Mouse (Mus musculus): ENCODE results near the gene Psmd1. TPM values are rescaled to one million over a fixed set of nuclear protein-coding genes. Genes with fewer than 3 reads are reported as not detected.

Gene Psmd1
- polyA plus RNA-seq, 1 experiment from 2014 or later, result 86.2 TPM

DNA sequence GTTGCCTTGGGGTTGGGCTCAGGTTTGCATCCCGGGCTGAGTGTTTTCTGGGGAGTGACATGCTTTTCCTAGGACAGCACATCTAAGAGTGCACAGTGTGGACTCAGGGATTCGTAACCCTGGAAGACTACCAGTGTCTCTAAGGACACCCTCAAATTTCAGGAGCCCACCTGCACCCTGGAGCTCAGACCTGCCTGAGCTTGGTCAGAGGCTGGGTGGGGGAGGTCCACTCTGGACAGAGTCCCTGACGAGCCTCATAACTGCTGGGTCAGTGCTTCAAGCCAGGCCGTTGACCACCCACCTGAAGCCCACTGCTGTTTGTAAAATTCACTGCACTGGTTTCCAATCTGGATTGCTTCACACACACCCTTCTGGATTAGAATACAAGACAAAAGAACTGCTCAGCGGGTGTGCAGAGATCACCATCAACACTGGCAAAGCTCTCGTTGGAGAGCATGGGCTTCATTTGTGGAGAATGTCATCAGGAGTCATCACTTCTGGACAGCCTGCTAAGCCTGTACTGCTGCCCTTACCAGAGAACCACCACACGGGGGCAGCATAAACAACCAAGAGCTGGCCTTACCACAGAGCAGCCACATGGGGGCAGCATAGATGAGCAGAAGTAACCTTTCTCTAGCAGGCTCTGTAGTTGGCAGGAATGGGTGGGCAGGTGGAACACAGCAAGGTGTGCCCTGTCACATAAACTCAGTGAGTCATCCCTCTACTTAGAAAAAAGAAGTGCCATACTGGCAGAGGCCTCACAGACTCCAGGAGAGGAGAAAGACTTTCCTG, 114.5 kb downstream of the Psmd1 start:
- ATAC-seq (peak; percentile 85), DNase-seq (ENCODE audit: low spot score) (peak; percentile 93)
- WGBS, result 44% methylated on average over 7 of the region's 7 CpGs
- H3K9me3 ChIP-seq (ENCODE audit: low read length), result no peaks in the 10 kb centered on the region
- H3K36me3 ChIP-seq (ENCODE audit: insufficient read depth, low read length), result no peaks in the 10 kb centered on the region
- H3K4me1 ChIP-seq (ENCODE audit: insufficient read depth, low read depth, low read length), result no peaks in the 10 kb centered on the region
- H3K9ac ChIP-seq (replicated peaks; ENCODE audit: low read depth), result no peak overlapping the region
- no peak overlapping the region for H3K27ac ChIP-seq (ENCODE audit: low read length)
- TF ChIP-seq CTCF (IDR thresholded peaks at IDR 0.05) (peak; percentile 100), EP300 (IDR thresholded peaks at IDR 0.05) (no peak)
- no peak overlapping the region for H3K4me3 ChIP-seq (ENCODE audit: low read depth, low read length)
- H3K4me2 ChIP-seq (replicated peaks; ENCODE audit: low read depth, low read length), result no peak overlapping the region
- H3K27me3 ChIP-seq (replicated peaks; ENCODE audit: insufficient read depth, low read length), result no peaks in the 10 kb centered on the region

DNA sequence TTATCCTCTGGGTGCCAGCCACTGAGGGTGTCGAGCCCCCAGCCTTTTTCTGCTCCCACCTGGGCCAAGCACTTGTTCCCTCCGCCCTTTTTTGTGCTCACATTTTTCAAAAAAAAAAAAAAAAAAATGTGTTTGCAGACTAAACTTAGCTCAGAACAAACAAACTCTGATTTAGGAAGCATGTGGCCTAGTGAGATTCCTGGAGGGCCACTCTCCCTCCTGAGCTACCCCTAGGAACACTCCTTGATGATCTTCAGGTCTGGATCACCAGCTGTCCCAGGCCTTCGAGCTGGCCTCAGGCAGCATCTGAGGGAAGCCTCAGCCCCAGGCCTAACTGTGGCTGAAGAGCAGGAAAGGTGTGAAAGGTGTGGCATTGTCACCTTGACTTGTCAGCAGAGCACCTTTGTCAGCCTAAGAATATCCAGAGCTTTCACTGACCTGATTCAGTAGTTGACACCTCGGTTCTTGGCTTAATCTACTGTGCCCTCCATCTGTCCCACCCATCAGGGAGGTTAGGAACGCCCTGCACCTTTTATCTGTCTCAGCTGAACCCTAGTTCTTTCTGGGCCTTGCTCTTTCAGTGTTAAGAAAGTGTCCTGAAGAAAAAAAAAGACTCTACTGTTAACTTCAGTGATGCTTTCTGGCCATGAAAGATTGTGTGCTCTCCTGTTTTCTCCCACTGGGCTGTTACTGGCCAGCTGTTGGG, 118.0 kb downstream of the Psmd1 start:
- Histone ChIP-seq H3K9me3 (ENCODE audit: low read length) (no peaks in the 10 kb centered on the region), H3K27me3 (replicated peaks; ENCODE audit: insufficient read depth, low read length) (no peaks in the 10 kb centered on the region), H3K36me3 (ENCODE audit: insufficient read depth, low read length) (no peaks in the 10 kb centered on the region), H3K9ac (replicated peaks; ENCODE audit: low read depth) (no peak overlapping the region), H3K27ac (ENCODE audit: low read length) (no peak overlapping the region; the same call in 1 of the 2 replicates), H3K4me1 (ENCODE audit: insufficient read depth, low read depth, low read length) (no peaks in the 10 kb centered on the region), H3K4me2 (replicated peaks; ENCODE audit: low read depth, low read length) (no peak overlapping the region), H3K4me3 (ENCODE audit: low read depth, low read length) (no peak overlapping the region)
- WGBS, result 47% methylated on average over 5 of the region's 5 CpGs
- peak; percentile 62 for DNase-seq (ENCODE audit: low spot score)
- no peak for TF ChIP-seq EP300 (IDR thresholded peaks at IDR 0.05)
- no peak for TF ChIP-seq CTCF (IDR thresholded peaks at IDR 0.05)
- peak; percentile 53 for ATAC-seq

DNA sequence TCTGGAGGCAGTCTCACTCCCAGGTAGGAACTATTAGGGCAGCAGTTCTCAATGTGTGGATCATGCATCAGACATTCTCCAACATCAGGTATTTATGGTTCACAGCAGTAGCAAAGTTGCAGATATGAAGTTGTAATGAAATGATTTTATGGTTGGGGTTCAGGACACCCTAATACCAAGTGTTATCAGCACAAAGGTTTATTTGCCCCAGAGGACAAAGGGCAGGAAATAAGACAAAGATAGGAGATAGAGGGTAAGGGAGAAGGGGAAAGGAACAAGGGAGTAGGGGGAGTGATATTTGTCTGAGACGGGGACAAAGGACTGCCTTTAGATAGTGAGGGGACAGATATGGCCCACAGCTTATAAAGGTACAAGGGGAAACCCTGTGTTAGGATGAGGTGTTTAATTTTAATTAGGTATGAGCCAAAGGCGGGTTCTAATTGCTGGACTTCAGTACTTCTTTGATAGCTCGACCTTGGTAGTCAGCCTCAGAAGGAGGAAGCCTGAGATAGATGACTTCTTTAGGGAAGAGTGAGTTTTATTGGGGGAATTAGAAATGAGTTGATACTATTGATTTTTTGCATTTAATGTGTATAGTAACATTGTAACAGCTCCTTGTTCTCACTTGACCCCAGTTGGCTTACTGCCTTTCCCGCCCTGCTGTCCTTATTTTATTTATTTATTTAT, 119.5 kb downstream of the Psmd1 start:
- no peaks in the 10 kb centered on the region for H3K9me3 ChIP-seq (ENCODE audit: low read length)
- H3K9ac ChIP-seq (replicated peaks; ENCODE audit: low read depth), result no peak overlapping the region
- H3K36me3 ChIP-seq (ENCODE audit: insufficient read depth, low read length), result no peaks in the 10 kb centered on the region
- no peak overlapping the region for H3K4me3 ChIP-seq (ENCODE audit: low read depth, low read length)
- WGBS, result 82% methylated on average over 4 of the region's 4 CpGs
- TF ChIP-seq CTCF (IDR thresholded peaks at IDR 0.05), result no peak
- no peak for TF ChIP-seq EP300 (IDR thresholded peaks at IDR 0.05)
- no peaks in the 10 kb centered on the region for H3K27me3 ChIP-seq (replicated peaks; ENCODE audit: insufficient read depth, low read length)
- H3K27ac ChIP-seq (ENCODE audit: low read length), result no peak overlapping the region
- DNase-seq (ENCODE audit: low spot score) (no peak), ATAC-seq (no peak)
- no peaks in the 10 kb centered on the region for H3K4me1 ChIP-seq (ENCODE audit: insufficient read depth, low read depth, low read length)
- H3K4me2 ChIP-seq (replicated peaks; ENCODE audit: low read depth, low read length), result no peak overlapping the region

DNA sequence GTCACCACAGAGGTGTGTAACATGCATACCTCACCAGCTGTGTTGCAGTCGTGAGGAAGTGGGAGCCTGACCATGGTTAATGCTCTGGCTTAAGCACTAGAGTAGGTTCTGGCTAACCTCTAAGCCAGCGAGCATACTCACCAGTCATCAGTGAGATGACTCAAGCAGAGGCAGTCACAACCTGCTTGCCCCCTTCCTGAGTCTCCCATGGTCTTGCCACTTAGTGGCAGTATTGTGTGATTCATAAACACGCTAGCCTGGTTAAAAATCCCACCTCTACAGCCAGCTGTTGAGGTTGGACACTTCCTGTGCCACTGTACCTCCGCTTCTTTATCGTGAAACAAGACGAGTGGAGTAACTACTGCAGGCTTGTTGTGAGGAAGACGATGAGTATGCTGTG, 122.6 kb downstream of the Psmd1 start:
- no peak overlapping the region for H3K27ac ChIP-seq (ENCODE audit: low read length)
- no peaks in the 10 kb centered on the region for H3K4me1 ChIP-seq (ENCODE audit: insufficient read depth, low read depth, low read length)
- H3K4me3 ChIP-seq (ENCODE audit: low read depth, low read length), result no peak overlapping the region
- DNase-seq (ENCODE audit: low spot score) (no peak), ATAC-seq (no peak)
- TF ChIP-seq CTCF (IDR thresholded peaks at IDR 0.05) (no peak), EP300 (IDR thresholded peaks at IDR 0.05) (no peak)
- no peaks in the 10 kb centered on the region for H3K36me3 ChIP-seq (ENCODE audit: insufficient read depth, low read length)
- H3K9ac ChIP-seq (replicated peaks; ENCODE audit: low read depth), result no peak overlapping the region
- H3K9me3 ChIP-seq (ENCODE audit: low read length), result no peaks in the 10 kb centered on the region
- WGBS, result 80% methylated on average over 7 of the region's 7 CpGs
- H3K27me3 ChIP-seq (replicated peaks; ENCODE audit: insufficient read depth, low read length), result no peaks in the 10 kb centered on the region
- H3K4me2 ChIP-seq (replicated peaks; ENCODE audit: low read depth, low read length), result no peak overlapping the region

DNA sequence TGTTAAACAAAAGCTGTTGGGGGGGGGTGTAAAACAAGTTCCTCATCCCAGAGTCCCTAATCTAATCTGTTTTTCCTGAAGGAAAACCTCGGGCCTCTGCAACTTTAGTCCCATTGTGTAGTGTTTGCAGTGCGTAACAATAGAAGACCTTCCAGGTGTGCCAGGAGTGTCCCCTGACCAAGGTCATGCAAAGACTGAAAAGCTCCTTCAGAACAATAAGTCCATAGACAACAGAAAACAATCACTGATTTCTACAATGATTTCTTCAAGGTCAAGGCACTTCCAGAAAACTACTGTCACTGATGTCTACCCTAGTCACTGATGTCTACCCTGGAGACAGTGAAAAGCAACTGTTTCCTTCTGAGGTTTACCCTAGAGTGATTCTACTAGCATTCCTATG, 123.7 kb downstream of the Psmd1 start:
- DNase-seq (ENCODE audit: low spot score) (no peak), ATAC-seq (no peak)
- H3K9me3 ChIP-seq (ENCODE audit: low read length), result no peaks in the 10 kb centered on the region
- H3K4me2 ChIP-seq (replicated peaks; ENCODE audit: low read depth, low read length), result no peak overlapping the region
- WGBS, result 57% methylated on average over 2 of the region's 2 CpGs
- no peak overlapping the region for H3K27ac ChIP-seq (ENCODE audit: low read length)
- no peaks in the 10 kb centered on the region for H3K36me3 ChIP-seq (ENCODE audit: insufficient read depth, low read length)
- H3K27me3 ChIP-seq (replicated peaks; ENCODE audit: insufficient read depth, low read length), result no peaks in the 10 kb centered on the region
- H3K4me1 ChIP-seq (ENCODE audit: insufficient read depth, low read depth, low read length), result no peaks in the 10 kb centered on the region
- TF ChIP-seq EP300 (IDR thresholded peaks at IDR 0.05) (no peak), CTCF (IDR thresholded peaks at IDR 0.05) (no peak)
- H3K9ac ChIP-seq (replicated peaks; ENCODE audit: low read depth), result no peak overlapping the region
- H3K4me3 ChIP-seq (ENCODE audit: low read depth, low read length), result no peak overlapping the region

DNA sequence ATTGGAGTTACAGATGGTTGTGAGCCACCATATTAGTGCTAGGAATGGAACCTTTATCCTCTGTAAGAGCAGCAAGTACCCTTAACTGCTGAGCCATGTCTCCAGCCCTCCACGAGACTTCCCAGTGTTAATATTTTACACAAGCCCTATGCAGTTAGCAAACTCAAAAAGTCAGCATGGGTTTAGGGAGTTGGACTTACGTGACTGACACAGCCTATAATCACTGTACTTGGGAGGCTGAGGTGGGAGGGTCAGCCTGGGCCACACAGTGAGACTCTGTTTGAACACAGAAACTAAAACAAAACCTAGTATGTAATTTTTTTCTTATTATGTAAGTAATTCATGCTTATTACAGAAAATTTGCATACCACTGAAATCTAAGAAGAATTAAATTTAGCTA, 124.1 kb downstream of the Psmd1 start:
- no peak for TF ChIP-seq EP300 (IDR thresholded peaks at IDR 0.05)
- no peak for TF ChIP-seq CTCF (IDR thresholded peaks at IDR 0.05)
- H3K4me3 ChIP-seq (ENCODE audit: low read depth, low read length), result no peak overlapping the region
- H3K4me1 ChIP-seq (ENCODE audit: insufficient read depth, low read depth, low read length), result no peaks in the 10 kb centered on the region
- 79% methylated on average over 2 of the region's 2 CpGs for WGBS
- no peaks in the 10 kb centered on the region for H3K27me3 ChIP-seq (replicated peaks; ENCODE audit: insufficient read depth, low read length)
- no peak overlapping the region for H3K27ac ChIP-seq (ENCODE audit: low read length)
- H3K9me3 ChIP-seq (ENCODE audit: low read length), result no peaks in the 10 kb centered on the region
- H3K9ac ChIP-seq (replicated peaks; ENCODE audit: low read depth), result no peak overlapping the region
- no peak for ATAC-seq
- H3K4me2 ChIP-seq (replicated peaks; ENCODE audit: low read depth, low read length), result no peak overlapping the region
- no peaks in the 10 kb centered on the region for H3K36me3 ChIP-seq (ENCODE audit: insufficient read depth, low read length)
- DNase-seq (ENCODE audit: low spot score), result no peak

Other genes with a start within 250 kb of the Psmd1 start
- 221 and 244 TPM in 2 replicates for gene Itm2c, start 170.1 kb upstream of the Psmd1 start, polyA plus RNA-seq (2015; fragmentation: Nextera tagmentation; extraction: Ambion mirVana)
- 0.11 and 0.30 TPM in 2 replicates for gene 4933407L21Rik, start 135.9 kb upstream of the Psmd1 start, polyA plus RNA-seq (2015; fragmentation: Nextera tagmentation; extraction: Ambion mirVana)
- gene Gpr55, start 103.4 kb upstream of the Psmd1 start, polyA plus RNA-seq (2015; fragmentation: Nextera tagmentation; extraction: Ambion mirVana), result 0.14 and 0.26 TPM in 2 replicates
- not detected in 2 replicates for gene Spata3, start 47.6 kb upstream of the Psmd1 start, polyA plus RNA-seq (2015; fragmentation: Nextera tagmentation; extraction: Ambion mirVana)
- 0.24 and 0.41 TPM in 2 replicates for gene 2810459M11Rik, start 18.5 kb upstream of the Psmd1 start, polyA plus RNA-seq (2015; fragmentation: Nextera tagmentation; extraction: Ambion mirVana)
- 1.0 and 1.2 TPM in 2 replicates for gene Htr2b, start 47.6 kb downstream of the Psmd1 start, polyA plus RNA-seq (2015; fragmentation: Nextera tagmentation; extraction: Ambion mirVana)
- 0.16 TPM in 1 of 2 replicates, not detected in the other for gene Gm21972, start 69.2 kb downstream of the Psmd1 start, polyA plus RNA-seq (2015; fragmentation: Nextera tagmentation; extraction: Ambion mirVana)
- 8.7 and 9.8 TPM in 2 replicates for gene Armc9, start 90.4 kb downstream of the Psmd1 start, polyA plus RNA-seq (2015; fragmentation: Nextera tagmentation; extraction: Ambion mirVana)
- gene B3gnt7, start 238.4 kb downstream of the Psmd1 start, polyA plus RNA-seq (2015; fragmentation: Nextera tagmentation; extraction: Ambion mirVana), result 5.9 TPM in 2 replicates

Measured in lung, postnatal 0 days (tissue).